Mouse (Mus musculus): Measurements from ENCODE around the gene Peli3. TPM values are rescaled to one million over a fixed set of nuclear protein-coding genes. Genes with fewer than 3 reads are reported as not detected.

Gene Peli3
- polyA plus RNA-seq, 1 experiment from 2014 or later: 1.0 TPM

DNA sequence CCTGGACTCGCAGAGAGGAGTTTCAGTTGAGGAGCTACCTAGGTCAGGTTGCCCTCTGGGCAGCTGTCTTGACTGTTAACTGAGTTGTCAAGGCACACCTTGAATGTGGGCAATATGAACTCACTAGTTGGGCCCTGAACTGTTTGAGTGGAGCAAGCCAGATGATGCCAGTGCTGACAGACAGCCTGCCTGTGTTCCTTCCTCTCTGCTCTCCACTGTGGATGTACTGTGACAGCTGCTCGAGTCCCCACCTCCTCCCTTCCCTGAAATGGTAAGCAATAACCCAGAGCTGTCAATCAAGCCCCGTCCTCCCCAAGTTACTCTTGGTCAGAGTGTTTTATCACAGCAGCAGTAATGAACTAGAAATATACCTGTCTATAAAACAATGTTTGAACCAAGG, 43.0 kb downstream of the Peli3 start:
- no peaks in the 10 kb centered on the region for H3K9me3 ChIP-seq
- peaks cover 6% of the 10 kb centered on the region; the same call in 1 of the 2 replicates for H3K36me3 ChIP-seq
- WGBS: 71% methylated on average over 3 of the region's 3 CpGs
- no peak overlapping the region for H3K27ac ChIP-seq
- no peak for DNase-seq (ENCODE audit: low spot score)
- H3K4me1 ChIP-seq: peaks cover 8% of the 10 kb centered on the region; the same call in 1 of the 2 replicates
- 0 out of 2 replicates have a peak, but pooled peaks cover 13% of the 10 kb centered on the region for H3K27me3 ChIP-seq (ENCODE audit: insufficient read depth, poor library complexity, severe bottlenecking)
- no peak overlapping the region for H3K4me3 ChIP-seq

DNA sequence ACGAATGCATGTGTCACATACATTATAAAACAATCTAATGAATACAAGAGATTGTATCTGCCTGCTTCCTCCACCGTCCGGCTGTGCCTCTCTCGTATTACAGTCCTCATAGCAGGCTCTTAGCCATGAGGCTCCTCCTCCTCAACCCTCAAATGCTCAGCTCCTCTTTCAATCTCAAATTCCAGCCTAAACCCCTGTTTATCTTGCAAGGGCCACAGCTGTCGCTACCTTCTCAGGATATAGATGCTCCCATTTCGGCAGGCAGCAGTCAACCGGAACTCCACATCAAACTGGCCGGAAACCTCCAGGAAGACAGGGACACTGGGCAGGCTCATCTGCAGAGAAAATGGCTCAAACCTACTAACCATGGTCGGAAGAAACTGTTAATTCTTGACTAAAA, 44.0 kb downstream of the Peli3 start:
- DNase-seq (ENCODE audit: low spot score): no peak
- WGBS: 68% methylated on average over 9 of the region's 9 CpGs
- Histone ChIP-seq H3K27ac (no peak overlapping the region), H3K36me3 (peaks cover 6% of the 10 kb centered on the region; the same call in 1 of the 2 replicates), H3K27me3 (ENCODE audit: insufficient read depth, poor library complexity, severe bottlenecking) (0 out of 2 replicates have a peak, but pooled peaks cover 15% of the 10 kb centered on the region), H3K4me1 (peaks cover 8% of the 10 kb centered on the region; the same call in 1 of the 2 replicates), H3K9me3 (no peaks in the 10 kb centered on the region), H3K4me3 (no peak overlapping the region)

DNA sequence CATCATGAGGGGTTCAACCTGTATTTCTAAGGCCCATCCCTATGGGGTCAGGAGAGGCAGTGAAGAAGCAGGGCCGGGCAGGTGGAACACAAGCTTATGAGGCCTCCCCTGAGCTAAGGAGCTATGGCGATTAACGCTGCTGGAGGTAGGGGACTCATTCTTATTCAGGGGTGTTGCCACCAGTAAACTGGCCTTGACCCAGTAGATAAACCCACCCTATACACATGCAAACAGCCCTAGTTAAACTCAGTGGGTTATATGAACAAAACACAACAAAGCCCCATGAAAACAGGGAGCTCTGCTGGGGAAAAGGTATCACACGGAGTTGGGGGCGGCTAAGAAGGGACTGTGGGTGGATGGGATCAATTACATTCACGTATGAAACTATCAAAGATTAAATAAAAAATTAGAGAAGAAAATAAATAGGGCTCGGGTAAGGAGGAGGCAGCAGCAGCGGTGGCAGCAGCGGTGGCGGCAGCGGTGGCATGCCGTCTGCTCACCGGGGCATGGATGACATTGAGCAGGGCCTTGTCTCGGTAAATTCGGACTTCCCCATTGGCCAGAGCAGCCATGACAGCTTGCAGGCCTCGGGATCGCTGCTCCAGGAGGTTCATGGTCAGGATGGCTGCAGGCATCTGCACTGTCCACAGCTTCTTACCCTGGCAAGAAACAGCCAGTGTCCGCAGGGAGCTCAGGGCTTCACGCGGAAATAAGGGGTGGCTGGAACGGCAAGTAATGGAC, 46.0 kb downstream of the Peli3 start:
- H3K4me1 ChIP-seq: peaks cover 8% of the 10 kb centered on the region; the same call in 1 of the 2 replicates
- DNase-seq (ENCODE audit: low spot score): no peak
- H3K9me3 ChIP-seq: no peaks in the 10 kb centered on the region
- H3K27ac ChIP-seq: no peak overlapping the region
- H3K36me3 ChIP-seq: peaks cover 5% of the 10 kb centered on the region; the same call in 1 of the 2 replicates
- peaks cover 33% of the 10 kb centered on the region for H3K27me3 ChIP-seq (ENCODE audit: insufficient read depth, poor library complexity, severe bottlenecking)
- 46% methylated on average over 21 of the region's 21 CpGs for WGBS
- no peak overlapping the region; the same call in 1 of the 2 replicates for H3K4me3 ChIP-seq

DNA sequence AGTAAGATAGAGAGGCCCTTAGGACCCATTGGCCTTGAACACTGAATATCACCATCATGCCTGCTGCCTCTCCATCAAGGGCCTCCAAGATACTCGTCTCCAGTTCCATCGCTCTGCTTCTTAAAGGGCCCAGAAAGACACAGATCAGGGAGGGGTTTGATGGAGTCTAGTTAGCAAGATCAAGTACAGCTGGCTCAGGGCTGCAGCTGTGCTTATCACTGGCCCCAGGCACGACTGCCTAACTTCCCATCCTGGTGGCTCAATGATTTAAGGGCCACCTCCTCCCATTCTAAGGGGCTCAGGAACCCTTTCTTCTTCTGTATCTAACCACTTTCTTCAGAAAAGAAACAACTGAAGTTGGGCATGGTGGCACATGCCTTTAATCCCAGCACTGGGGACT, 51.1 kb downstream of the Peli3 start:
- no peak overlapping the region for H3K27ac ChIP-seq
- peaks cover 61% of the 10 kb centered on the region for H3K27me3 ChIP-seq (ENCODE audit: insufficient read depth, poor library complexity, severe bottlenecking)
- 68% methylated on average over 3 of the region's 3 CpGs for WGBS
- no peak for DNase-seq (ENCODE audit: low spot score)
- H3K4me3 ChIP-seq: no peak overlapping the region
- H3K9me3 ChIP-seq: no peaks in the 10 kb centered on the region
- H3K4me1 ChIP-seq: 0 out of 2 replicates have a peak, but pooled peaks cover 10% of the 10 kb centered on the region
- peaks cover 5% of the 10 kb centered on the region; the same call in 1 of the 2 replicates for H3K36me3 ChIP-seq

DNA sequence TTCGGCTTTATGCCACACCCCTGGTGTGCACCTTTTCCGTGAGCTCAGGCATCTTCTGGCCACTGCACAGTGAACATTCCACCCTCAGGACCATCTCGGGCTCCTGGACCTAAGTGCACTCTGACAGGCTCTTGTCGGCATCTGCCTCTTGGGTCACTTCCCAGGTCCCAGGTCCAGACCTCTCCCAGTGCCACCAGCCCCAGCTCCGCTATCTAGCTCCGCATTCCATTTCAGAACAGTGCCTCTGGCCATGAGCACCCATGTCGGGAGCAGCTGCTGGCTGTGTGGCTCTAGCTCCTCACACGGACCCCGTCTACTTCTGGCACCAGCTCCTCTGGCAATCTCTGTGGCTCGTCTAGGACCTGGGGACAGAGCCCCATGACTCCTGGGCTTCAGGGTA, 53.1 kb downstream of the Peli3 start:
- WGBS: 62% methylated on average over 10 of the region's 10 CpGs
- H3K9me3 ChIP-seq: no peaks in the 10 kb centered on the region
- H3K4me1 ChIP-seq: 0 out of 2 replicates have a peak, but pooled peaks cover 8% of the 10 kb centered on the region
- no peak overlapping the region for H3K4me3 ChIP-seq
- no peak overlapping the region for H3K27ac ChIP-seq
- H3K36me3 ChIP-seq: peaks cover 5% of the 10 kb centered on the region; the same call in 1 of the 2 replicates
- no peak for DNase-seq (ENCODE audit: low spot score)
- H3K27me3 ChIP-seq (ENCODE audit: insufficient read depth, poor library complexity, severe bottlenecking): peaks cover 52% of the 10 kb centered on the region

DNA sequence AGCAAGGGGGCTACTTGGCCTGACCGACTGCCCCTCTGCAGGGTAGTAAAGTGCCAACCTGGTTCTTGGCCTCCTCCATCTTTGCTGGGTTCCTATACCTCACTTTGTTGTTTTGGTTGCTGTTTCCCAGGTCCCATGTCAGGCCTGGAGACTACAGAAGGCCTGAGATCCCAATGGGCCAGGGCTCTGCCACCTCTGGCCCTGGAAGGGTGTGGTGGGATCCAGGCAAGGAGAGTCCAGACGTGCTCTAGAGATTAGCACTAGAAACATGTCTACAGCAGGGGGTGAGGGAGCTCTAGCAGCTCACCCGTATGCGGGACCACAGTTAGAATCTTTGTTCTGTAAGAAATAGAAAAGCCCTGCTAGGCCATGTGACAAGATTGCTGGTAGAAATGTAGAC, 59.0 kb downstream of the Peli3 start:
- DNase-seq (ENCODE audit: low spot score): no peak
- no peak overlapping the region for H3K4me3 ChIP-seq
- peaks cover 8% of the 10 kb centered on the region; the same call in 1 of the 2 replicates for H3K36me3 ChIP-seq
- no peak overlapping the region for H3K27ac ChIP-seq
- 81% methylated on average over 4 of the region's 4 CpGs for whole genome bisulfite sequencing
- H3K4me1 ChIP-seq: 0 out of 2 replicates have a peak, but pooled peaks cover 6% of the 10 kb centered on the region
- H3K9me3 ChIP-seq: no peaks in the 10 kb centered on the region
- H3K27me3 ChIP-seq (ENCODE audit: insufficient read depth, poor library complexity, severe bottlenecking): peaks cover 3% of the 10 kb centered on the region; the same call in 1 of the 2 replicates

Other genes with a start within 250 kb of the Peli3 start
- gene Gm960, start 244.5 kb downstream of the Peli3 start, polyA plus RNA-seq (2016; fragmentation: Nextera tagmentation; extraction: Ambion mirVana): 2.1 and 2.2 TPM in 2 replicates
- gene Sptbn2, start 232.0 kb downstream of the Peli3 start, polyA plus RNA-seq (2016; fragmentation: Nextera tagmentation; extraction: Ambion mirVana): 0.57 and 1.6 TPM in 2 replicates
- gene Rbm4b, start 186.6 kb downstream of the Peli3 start, polyA plus RNA-seq (2016; fragmentation: Nextera tagmentation; extraction: Ambion mirVana): 44.8 and 59.1 TPM in 2 replicates
- 59.6 and 68.1 TPM in 2 replicates for gene Rbm4, start 149.2 kb downstream of the Peli3 start, polyA plus RNA-seq (2016; fragmentation: Nextera tagmentation; extraction: Ambion mirVana)
- gene Gm21992, start 131.5 kb downstream of the Peli3 start, polyA plus RNA-seq (2016; fragmentation: Nextera tagmentation; extraction: Ambion mirVana): 21.5 and 23.0 TPM in 2 replicates
- 78.0 and 92.7 TPM in 2 replicates for gene Rbm14, start 131.5 kb downstream of the Peli3 start, polyA plus RNA-seq (2016; fragmentation: Nextera tagmentation; extraction: Ambion mirVana)
- gene Ccs, start 103.8 kb downstream of the Peli3 start, polyA plus RNA-seq (2016; fragmentation: Nextera tagmentation; extraction: Ambion mirVana): 39.7 and 54.2 TPM in 2 replicates
- 0.17 TPM in 1 of 2 replicates, not detected in the other for gene Ccdc87, start 103.8 kb downstream of the Peli3 start, polyA plus RNA-seq (2016; fragmentation: Nextera tagmentation; extraction: Ambion mirVana)
- 30.3 and 32.2 TPM in 2 replicates for gene Ctsf, start 88.0 kb downstream of the Peli3 start, polyA plus RNA-seq (2016; fragmentation: Nextera tagmentation; extraction: Ambion mirVana)
- 6.8 and 9.9 TPM in 2 replicates for gene Actn3, start 65.2 kb downstream of the Peli3 start, polyA plus RNA-seq (2016; fragmentation: Nextera tagmentation; extraction: Ambion mirVana)
- 10.2 and 12.3 TPM in 2 replicates for gene Zdhhc24, start 64.5 kb downstream of the Peli3 start, polyA plus RNA-seq (2016; fragmentation: Nextera tagmentation; extraction: Ambion mirVana)
- 3.1 and 3.2 TPM in 2 replicates for gene Bbs1, start 36.5 kb downstream of the Peli3 start, polyA plus RNA-seq (2016; fragmentation: Nextera tagmentation; extraction: Ambion mirVana)
- 155 and 156 TPM in 2 replicates for gene Dpp3, start 14.8 kb downstream of the Peli3 start, polyA plus RNA-seq (2016; fragmentation: Nextera tagmentation; extraction: Ambion mirVana)
- gene Mrpl11, start 19.0 kb upstream of the Peli3 start, polyA plus RNA-seq (2016; fragmentation: Nextera tagmentation; extraction: Ambion mirVana): 128 and 142 TPM in 2 replicates
- gene Npas4, start 47.2 kb upstream of the Peli3 start, polyA plus RNA-seq (2016; fragmentation: Nextera tagmentation; extraction: Ambion mirVana): 0.24 and 0.34 TPM in 2 replicates
- gene Slc29a2, start 80.7 kb upstream of the Peli3 start, polyA plus RNA-seq (2016; fragmentation: Nextera tagmentation; extraction: Ambion mirVana): 7.6 and 12.0 TPM in 2 replicates
- gene B4gat1, start 95.7 kb upstream of the Peli3 start, polyA plus RNA-seq (2016; fragmentation: Nextera tagmentation; extraction: Ambion mirVana): 42.8 and 47.8 TPM in 2 replicates
- gene AC124502.3, start 95.8 kb upstream of the Peli3 start, polyA plus RNA-seq (2016; fragmentation: Nextera tagmentation; extraction: Ambion mirVana): 1.6 and 2.5 TPM in 2 replicates
- 47.1 and 58.1 TPM in 2 replicates for gene Brms1, start 98.2 kb upstream of the Peli3 start, polyA plus RNA-seq (2016; fragmentation: Nextera tagmentation; extraction: Ambion mirVana)
- 4.0 and 5.3 TPM in 2 replicates for gene Rin1, start 107.4 kb upstream of the Peli3 start, polyA plus RNA-seq (2016; fragmentation: Nextera tagmentation; extraction: Ambion mirVana)
- 19.0 and 43.4 TPM in 2 replicates for gene Cd248, start 125.0 kb upstream of the Peli3 start, polyA plus RNA-seq (2016; fragmentation: Nextera tagmentation; extraction: Ambion mirVana)
- 6.4 and 7.6 TPM in 2 replicates for gene Tmem151a, start 142.4 kb upstream of the Peli3 start, polyA plus RNA-seq (2016; fragmentation: Nextera tagmentation; extraction: Ambion mirVana)
- 94.9 and 104 TPM in 2 replicates for gene Yif1a, start 145.4 kb upstream of the Peli3 start, polyA plus RNA-seq (2016; fragmentation: Nextera tagmentation; extraction: Ambion mirVana)
- 4.6 and 12.7 TPM in 2 replicates for gene Cnih2, start 155.4 kb upstream of the Peli3 start, polyA plus RNA-seq (2016; fragmentation: Nextera tagmentation; extraction: Ambion mirVana)
- 261 and 263 TPM in 2 replicates for gene Rab1b, start 163.9 kb upstream of the Peli3 start, polyA plus RNA-seq (2016; fragmentation: Nextera tagmentation; extraction: Ambion mirVana)
- 23.7 and 27.0 TPM in 2 replicates for gene Klc2, start 175.4 kb upstream of the Peli3 start, polyA plus RNA-seq (2016; fragmentation: Nextera tagmentation; extraction: Ambion mirVana)

Measured in heart, embryonic 10.5 days (tissue).